Mouse (Mus musculus) hindbrain, embryonic 10.5 days (tissue): ENCODE data around the gene Pnrc1. TPM values are rescaled to one million over a fixed set of nuclear protein-coding genes. Genes with fewer than 3 reads are reported as not detected.

ENCODE experiments used
- DNase-seq: peaks from one replicate; pipeline ENCODE4 v3.0.0-alpha.2; 2017; ENCODE audit warnings: low spot score
- H3K27ac ChIP-seq: fragments of 300-500 bp; sonication (generic); 2 replicates; pipeline ENCODE4 v1.5.1; 2016; ENCODE audit warnings: mild to moderate bottlenecking, moderate library complexity
- H3K27me3 ChIP-seq: fragments of 300-500 bp; sonication (generic); 2 replicates; pipeline ENCODE4 v1.6.1; 2016; ENCODE audit warnings: mild to moderate bottlenecking; ENCODE audit not compliant: poor library complexity, insufficient read depth, severe bottlenecking
- H3K36me3 ChIP-seq: fragments of 300-500 bp; sonication (generic); 2 replicates; pipeline ENCODE4 v1.6.1; 2016; ENCODE audit warnings: mild to moderate bottlenecking, moderate library complexity
- H3K4me1 ChIP-seq: fragments of 300-500 bp; sonication (generic); replicated peaks from 2 replicates; pipeline ENCODE4 v1.6.1; 2016; ENCODE audit warnings: mild to moderate bottlenecking
- H3K4me3 ChIP-seq: fragments of 300-500 bp; sonication (generic); 2 replicates; pipeline ENCODE4 v1.5.1; 2016; ENCODE audit warnings: mild to moderate bottlenecking, moderate library complexity
- H3K9me3 ChIP-seq: fragments of 300-500 bp; sonication (generic); 2 replicates; pipeline ENCODE4 v1.6.1; 2016; ENCODE audit warnings: mild to moderate bottlenecking, moderate library complexity
- WGBS: fragments of 180-500 bp; shearing (Covaris S2); methylation state at CpG from one replicate; pipeline ENCODE4 v1.1.7; 2016; 5-methylcytosine and 5-hydroxymethylcytosine counted together
- polyA plus RNA-seq: library from polyadenylated mRNA; unstranded; fragments of >200 nt; fragmentation: Nextera tagmentation; extraction: Ambion mirVana; gene quantifications from 2 replicates; pipeline ENCODE4 v1.2.1, GENCODE M21; 2016

The Pnrc1 gene
- polyA plus RNA-seq, 1 experiment from 2014 or later = 80.4 TPM

- Histone ChIP-seq H3K27me3 (no peaks in the 10 kb centered on the region), H3K27ac (no peak overlapping the region), H3K36me3 (no peaks in the 10 kb centered on the region), H3K9me3 (no peaks in the 10 kb centered on the region), H3K4me3 (no peak overlapping the region), H3K4me1 (no peaks in the 10 kb centered on the region)
- peak; percentile 76 for DNase-seq
- 31% methylated on average over 16 of the region's 16 CpGs for WGBS
These were observed 2.7 kb upstream of the Pnrc1 start for GRCm38 (mm10) chr4:33292409-33293370.

DNA sequence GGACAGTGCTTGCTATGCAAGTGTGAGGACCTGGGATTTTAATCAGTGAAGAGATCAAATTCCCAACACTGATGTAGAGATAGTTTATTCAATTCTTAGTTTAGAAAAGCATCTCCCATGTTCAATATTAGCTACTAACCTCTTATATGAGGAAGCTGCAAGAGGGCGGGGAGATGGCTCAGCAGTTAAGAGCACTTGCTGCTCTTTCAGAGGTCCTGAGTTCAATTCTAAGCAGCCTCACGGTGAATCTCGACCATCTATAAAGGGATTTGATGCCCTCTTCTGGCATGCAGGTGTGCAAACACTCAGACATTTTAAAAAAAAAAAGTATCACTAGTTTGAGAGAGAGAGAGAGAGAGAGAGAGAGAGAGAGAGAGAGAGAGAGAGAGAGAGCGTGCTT, 915 bp upstream of the Pnrc1 start:
- H3K27ac ChIP-seq = no peak overlapping the region
- 66% methylated on average over 4 of the region's 4 CpGs for WGBS
- no peaks in the 10 kb centered on the region for H3K36me3 ChIP-seq
- DNase-seq = no peak
- no peak overlapping the region for H3K4me3 ChIP-seq
- H3K4me1 ChIP-seq = no peaks in the 10 kb centered on the region
- no peaks in the 10 kb centered on the region for H3K27me3 ChIP-seq
- no peaks in the 10 kb centered on the region for H3K9me3 ChIP-seq

- Histone ChIP-seq H3K27me3 (no peaks in the 10 kb centered on the region), H3K4me3 (no peak overlapping the region), H3K27ac (no peak overlapping the region), H3K4me1 (no peaks in the 10 kb centered on the region), H3K9me3 (no peaks in the 10 kb centered on the region), H3K36me3 (no peaks in the 10 kb centered on the region)
- 90% methylated on average over 12 of the region's 12 CpGs for WGBS
- no peak for DNase-seq
These were observed 785 bp downstream of the Pnrc1 start for GRCm38 (mm10) chr4:33289106-33289650.

DNA sequence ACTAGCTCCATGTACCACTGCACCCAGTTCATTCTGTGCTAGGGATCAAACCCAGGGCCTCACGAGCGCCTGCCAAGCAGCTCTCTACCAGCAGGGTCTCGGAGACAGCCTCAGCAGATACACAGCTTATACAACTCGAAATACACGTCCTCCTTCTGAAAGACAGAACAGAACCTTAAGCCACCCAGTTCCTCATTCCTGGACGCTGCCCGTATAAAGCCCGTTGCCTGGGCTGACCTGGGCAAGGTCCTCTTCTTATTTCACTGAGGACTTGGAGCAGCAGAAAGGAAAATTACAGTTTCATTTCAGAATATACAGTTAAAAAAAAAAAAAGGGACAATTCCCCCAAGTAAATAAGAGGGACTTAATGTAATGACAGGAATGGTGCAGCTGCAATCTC, 4.5 kb downstream of the Pnrc1 start:
- H3K27me3 ChIP-seq = no peaks in the 10 kb centered on the region
- DNase-seq = no peak
- H3K4me1 ChIP-seq = no peaks in the 10 kb centered on the region
- H3K9me3 ChIP-seq = no peaks in the 10 kb centered on the region
- WGBS = 88% methylated on average over 8 of the region's 8 CpGs
- no peak overlapping the region for H3K27ac ChIP-seq
- H3K4me3 ChIP-seq = no peak overlapping the region
- no peaks in the 10 kb centered on the region for H3K36me3 ChIP-seq

- H3K4me1 ChIP-seq = no peaks in the 10 kb centered on the region
These were observed 5.7 kb downstream of the Pnrc1 start for GRCm38 (mm10) chr4:33284083-33284880.

GRCm38 (mm10) chr4:33281891-33282685, 7.9 kb downstream of the Pnrc1 start:
- no peaks in the 10 kb centered on the region for H3K4me1 ChIP-seq
- no peaks in the 10 kb centered on the region for H3K36me3 ChIP-seq
- no peak overlapping the region for H3K27ac ChIP-seq
- DNase-seq = no peak
- no peaks in the 10 kb centered on the region for H3K27me3 ChIP-seq
- H3K4me3 ChIP-seq = no peak overlapping the region
- no peaks in the 10 kb centered on the region for H3K9me3 ChIP-seq
- WGBS = 85% methylated on average over 3 of the region's 3 CpGs

More at GRCm38 (mm10) chr4:33284083-33284880, 5.7 kb downstream of the Pnrc1 start:
- WGBS = 87% methylated on average over 5 of the region's 5 CpGs
- Histone ChIP-seq H3K36me3 (no peaks in the 10 kb centered on the region), H3K4me3 (no peak overlapping the region), H3K27me3 (no peaks in the 10 kb centered on the region), H3K27ac (no peak overlapping the region), H3K9me3 (no peaks in the 10 kb centered on the region)
- DNase-seq = no peak

GRCm38 (mm10) chr4:33273437-33273836, 16.5 kb downstream of the Pnrc1 start:
- Histone ChIP-seq H3K4me3 (no peak overlapping the region), H3K27ac (no peak overlapping the region), H3K9me3 (no peaks in the 10 kb centered on the region), H3K36me3 (no peaks in the 10 kb centered on the region), H3K27me3 (no peaks in the 10 kb centered on the region), H3K4me1 (no peaks in the 10 kb centered on the region)
- 85% methylated on average over 3 of the region's 3 CpGs for WGBS
- DNase-seq = no peak

DNA sequence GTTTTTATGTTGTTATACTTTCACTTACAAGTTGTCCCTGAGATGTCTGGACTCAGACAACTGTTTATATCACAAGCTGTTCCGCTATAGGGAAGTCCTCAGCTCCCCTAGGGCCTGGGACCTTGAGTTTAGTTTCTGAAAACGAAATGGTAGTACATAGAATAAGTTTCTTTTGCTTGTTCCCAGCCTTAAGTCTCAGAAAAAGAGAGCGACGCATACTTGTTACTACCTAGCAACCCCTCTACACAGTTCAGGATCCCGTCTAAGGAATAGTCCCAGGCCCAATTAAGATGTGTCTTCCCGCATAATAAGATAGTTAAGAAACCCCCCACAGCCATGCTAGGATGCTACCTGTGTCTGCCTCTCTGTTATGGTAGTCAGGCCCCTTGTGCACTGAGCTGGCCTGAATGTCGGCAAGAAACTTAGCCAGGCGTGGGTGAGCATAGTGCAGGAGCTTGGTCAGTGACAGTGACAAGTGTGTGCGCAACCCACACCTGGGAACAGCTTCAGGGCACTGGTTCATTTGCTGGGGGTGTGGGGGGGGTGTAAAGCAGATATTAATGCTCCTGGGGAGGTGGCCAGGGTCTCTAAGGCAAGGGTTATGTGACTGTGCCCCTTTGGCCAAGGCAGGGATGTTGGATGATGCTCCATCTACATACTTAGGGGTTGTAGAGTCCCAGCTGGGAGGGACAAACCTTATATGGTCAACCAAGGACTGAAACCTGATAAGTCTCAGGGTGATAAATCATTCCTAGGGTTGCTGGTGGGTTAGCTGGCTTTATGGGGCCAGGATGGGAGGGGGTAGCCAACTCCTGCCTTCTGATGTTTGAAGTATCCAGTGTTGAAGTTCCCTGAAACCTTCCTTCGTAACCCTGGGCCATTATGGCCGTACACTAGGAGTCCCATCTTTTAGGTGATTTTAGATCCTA, 19.3 kb downstream of the Pnrc1 start:
- Histone ChIP-seq H3K36me3 (no peaks in the 10 kb centered on the region), H3K4me3 (no peak overlapping the region), H3K4me1 (no peaks in the 10 kb centered on the region), H3K27ac (no peak overlapping the region), H3K27me3 (no peaks in the 10 kb centered on the region), H3K9me3 (no peaks in the 10 kb centered on the region)
- 81% methylated on average over 11 of the region's 11 CpGs for WGBS
- DNase-seq = no peak

DNA sequence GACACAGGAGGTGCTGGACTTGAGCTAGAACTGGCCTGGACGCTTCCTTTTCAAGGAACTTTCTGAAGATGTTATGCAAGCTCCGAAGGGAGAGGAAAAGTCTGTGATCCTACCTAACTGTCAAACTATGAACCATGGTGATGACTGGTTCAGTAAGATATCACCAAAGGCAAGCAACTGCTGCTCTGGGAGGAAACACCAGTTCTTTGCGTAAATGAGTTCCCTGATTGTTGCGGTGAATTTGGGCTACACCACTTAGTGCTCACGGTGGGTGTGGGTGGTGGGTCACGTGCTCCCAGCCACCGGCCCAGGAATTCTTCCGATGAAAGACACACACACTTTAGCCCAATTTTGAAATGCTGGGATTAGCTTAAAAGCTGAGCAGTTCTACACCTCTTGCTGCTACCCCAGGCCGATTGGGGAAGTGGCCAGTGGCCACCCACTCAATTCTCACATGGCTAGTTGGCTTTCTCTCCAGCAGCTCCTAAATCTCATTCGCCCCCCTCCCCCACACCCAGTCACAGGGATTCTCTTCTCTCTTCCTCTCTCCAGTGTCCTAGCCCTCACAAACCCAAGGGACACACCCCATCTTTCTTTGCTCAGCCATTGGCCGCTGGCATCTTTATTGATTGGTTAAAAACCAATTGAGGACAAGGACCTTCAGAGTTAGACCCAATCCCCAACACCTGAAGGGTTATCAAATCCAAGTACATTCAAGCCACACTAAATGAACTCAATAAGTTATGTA, 24.8 kb downstream of the Pnrc1 start:
- H3K9me3 ChIP-seq = no peaks in the 10 kb centered on the region
- no peaks in the 10 kb centered on the region for H3K36me3 ChIP-seq
- no peak for DNase-seq
- H3K27me3 ChIP-seq = no peaks in the 10 kb centered on the region
- WGBS = 82% methylated on average over 11 of the region's 11 CpGs
- no peak overlapping the region for H3K27ac ChIP-seq
- H3K4me3 ChIP-seq = no peak overlapping the region
- no peaks in the 10 kb centered on the region for H3K4me1 ChIP-seq

DNA sequence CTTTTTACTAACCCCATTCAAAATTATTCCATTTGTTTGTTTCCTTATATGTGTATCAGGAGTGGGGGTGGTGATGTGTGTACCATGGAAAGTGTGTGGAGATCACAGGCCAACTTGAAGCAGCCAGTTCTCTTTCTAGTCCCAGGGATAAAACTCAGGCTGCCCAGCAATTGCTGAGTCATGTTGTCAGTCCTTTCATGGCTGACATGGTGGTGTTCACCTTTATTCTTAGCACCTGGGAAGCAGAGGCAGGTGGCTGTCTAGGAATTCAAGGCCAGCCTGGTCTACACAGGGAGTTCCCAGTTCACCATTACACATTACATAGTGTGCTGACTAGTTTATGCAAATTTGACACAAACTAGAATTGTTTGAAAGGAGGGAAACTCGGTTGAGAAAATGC, 27.1 kb downstream of the Pnrc1 start:
- WGBS = 80% methylated on average over 1 of the region's 1 CpGs
- Histone ChIP-seq H3K27me3 (no peaks in the 10 kb centered on the region), H3K36me3 (no peaks in the 10 kb centered on the region), H3K9me3 (no peaks in the 10 kb centered on the region), H3K27ac (no peak overlapping the region), H3K4me3 (no peak overlapping the region), H3K4me1 (no peaks in the 10 kb centered on the region)
- DNase-seq = no peak

- DNase-seq = no peak
- no peaks in the 10 kb centered on the region for H3K27me3 ChIP-seq
- H3K4me1 ChIP-seq = 0 out of 2 replicates have a peak, but pooled peaks cover 5% of the 10 kb centered on the region
- H3K27ac ChIP-seq = no peak overlapping the region
- H3K4me3 ChIP-seq = no peak overlapping the region
- no peaks in the 10 kb centered on the region for H3K36me3 ChIP-seq
- H3K9me3 ChIP-seq = no peaks in the 10 kb centered on the region
- WGBS = 70% methylated on average over 7 of the region's 7 CpGs
These were observed 28.6 kb downstream of the Pnrc1 start for GRCm38 (mm10) chr4:33261311-33261753.
